Mouse (Mus musculus) CH12.LX (cell line): ENCODE measurements around the gene Arhgap29. TPM values are rescaled to one million over a fixed set of nuclear protein-coding genes. Genes with fewer than 3 reads are reported as not detected.

Experiments
- DNase-seq: peaks from one replicate; pipeline ENCODE4 v3.0.0-alpha.2; 2013; ENCODE audit errors: extremely low read depth
- H3K27ac ChIP-seq: 2 replicates; pipeline ENCODE4 v1.5.1; 2012; ENCODE audit warnings: low read depth, mild to moderate bottlenecking, control low read depth, moderate library complexity; ENCODE audit not compliant: insufficient read depth
- H3K27me3 ChIP-seq: replicated peaks from 2 replicates; pipeline ENCODE3; 2012; ENCODE audit warnings: inconsistent platforms
- H3K36me3 ChIP-seq, 2 experiments: replicated peaks in 1 of 2; 2 replicates each; pipeline versions ENCODE3 to v1.6.1; 2012; ENCODE audit warnings: inconsistent platforms in 1 of 2, low read length in 1 of 2, mild to moderate bottlenecking in 1 of 2, mixed read lengths in 1 of 2, moderate library complexity in 1 of 2; ENCODE audit not compliant: control insufficient read depth in 1 of 2, insufficient read depth in 1 of 2
- H3K4me1 ChIP-seq, 2 experiments: 2 replicates each; pipeline ENCODE4 v1.6.1; 2012; ENCODE audit warnings: inconsistent platforms in 1 of 2, moderate library complexity in 1 of 2; ENCODE audit not compliant: insufficient read depth in 2 of 2, control insufficient read depth in 1 of 2
- H3K4me2 ChIP-seq: 2 replicates; pipeline ENCODE4 v1.6.1; 2012; ENCODE audit warnings: low read depth, mild to moderate bottlenecking, control low read depth; ENCODE audit not compliant: poor library complexity, insufficient read depth, severe bottlenecking
- H3K4me3 ChIP-seq, 3 experiments: fragments of 150-350 bp in 1 of 3; sonication (generic) in 1 of 3; replicated peaks in 1 of 3; 2 replicates each; pipeline versions ENCODE3 to v1.5.1; 2011 to 2012; ENCODE audit warnings: low read depth in 2 of 3, low read length in 2 of 3, mild to moderate bottlenecking in 2 of 3, moderate library complexity in 2 of 3, control low read depth in 1 of 3, improper control_type of control experiment in 1 of 3, inconsistent platforms in 1 of 3, mixed read lengths in 1 of 3; ENCODE audit not compliant: poor library complexity in 1 of 3
- H3K79me2 ChIP-seq: replicated peaks from 2 replicates; pipeline ENCODE4 v1.6.1; 2012; ENCODE audit warnings: mild to moderate bottlenecking, moderate library complexity; ENCODE audit not compliant: control insufficient read depth, poor library complexity, insufficient read depth, severe bottlenecking; ENCODE audit errors: extremely low read depth
- H3K9ac ChIP-seq: 2 replicates; pipeline ENCODE4 v1.6.1; 2012; ENCODE audit warnings: low read depth, mild to moderate bottlenecking, control low read depth, moderate library complexity; ENCODE audit not compliant: insufficient read depth
- H3K9me3 ChIP-seq: replicated peaks from 2 replicates; pipeline ENCODE3; 2012; ENCODE audit warnings: low read length, inconsistent platforms, mixed read lengths
- BHLHE40 ChIP-seq: IDR thresholded peaks from 2 replicates; pipeline ENCODE4 v1.6.1; 2011; ENCODE audit warnings: mild to moderate bottlenecking, low read depth, low read length, improper control_type of control experiment
- CHD1 ChIP-seq: IDR thresholded peaks from 2 replicates; pipeline ENCODE4 v1.6.1; 2012; ENCODE audit warnings: low read depth, low read length, improper control_type of control experiment, inconsistent platforms
- CTCF ChIP-seq, 2 experiments: IDR thresholded peaks in 1 of 2; conservative IDR thresholded peaks in 1 of 2; 2 replicates each; pipeline ENCODE4 v1.5.1; 2011 to 2012; ENCODE audit warnings: low read depth in 2 of 2, low read length in 2 of 2, improper control_type of control experiment in 1 of 2, inconsistent platforms in 1 of 2, mild to moderate bottlenecking in 1 of 2, moderate library complexity in 1 of 2
- GABPA ChIP-seq: IDR thresholded peaks from 2 replicates; pipeline ENCODE4 v1.6.1; 2012; ENCODE audit warnings: low read depth, low read length, improper control_type of control experiment, inconsistent platforms; ENCODE audit not compliant: insufficient replicate concordance
- HCFC1 ChIP-seq: IDR thresholded peaks from 2 replicates; pipeline ENCODE4 v1.6.1; 2012; ENCODE audit warnings: low read depth, mild to moderate bottlenecking, inconsistent platforms, low read length, improper control_type of control experiment
- JUND ChIP-seq: conservative IDR thresholded peaks from 2 replicates; pipeline ENCODE4 v1.6.1; 2011; ENCODE audit warnings: low read depth, low read length, improper control_type of control experiment
- KAT2A ChIP-seq: IDR thresholded peaks from 2 replicates; pipeline ENCODE4 v1.6.1; 2012; ENCODE audit warnings: low read length, improper control_type of control experiment, inconsistent platforms; ENCODE audit not compliant: insufficient replicate concordance
- MAZ ChIP-seq: IDR thresholded peaks from 2 replicates; pipeline ENCODE4 v1.6.1; 2012; ENCODE audit warnings: low read depth, mild to moderate bottlenecking, inconsistent platforms, low read length, improper control_type of control experiment, moderate library complexity
- MEF2A ChIP-seq: IDR thresholded peaks from 2 replicates; pipeline ENCODE4 v1.6.1; 2014; ENCODE audit warnings: low read depth, mild to moderate bottlenecking, inconsistent platforms, low read length, improper control_type of control experiment, borderline replicate concordance
- MYC ChIP-seq: IDR thresholded peaks from 2 replicates; pipeline ENCODE4 v1.6.1; 2011; ENCODE audit warnings: low read depth, mild to moderate bottlenecking, improper control_type of control experiment, low read length
- NELFE ChIP-seq: IDR thresholded peaks from 2 replicates; pipeline ENCODE4 v1.6.1; 2011; ENCODE audit warnings: low read depth, low read length, improper control_type of control experiment
- PAX5 ChIP-seq: IDR thresholded peaks from 2 replicates; pipeline ENCODE4 v1.6.1; 2012; ENCODE audit warnings: low read length, inconsistent platforms, mixed read lengths
- POLR2A ChIP-seq: IDR thresholded peaks from 2 replicates; pipeline ENCODE4 v1.6.1; 2011; ENCODE audit warnings: low read depth, mild to moderate bottlenecking, improper control_type of control experiment, low read length
- RAD21 ChIP-seq: IDR thresholded peaks from 2 replicates; pipeline ENCODE4 v1.6.1; 2011; ENCODE audit warnings: low read depth, mild to moderate bottlenecking, low read length, improper control_type of control experiment, moderate library complexity
- SMC3 ChIP-seq: IDR thresholded peaks from 2 replicates; pipeline ENCODE4 v1.6.1; 2011; ENCODE audit warnings: low read depth, low read length, improper control_type of control experiment
- UBTF ChIP-seq: IDR thresholded peaks from 2 replicates; pipeline ENCODE4 v1.6.1; 2012; ENCODE audit warnings: low read depth, mild to moderate bottlenecking, inconsistent platforms, low read length, improper control_type of control experiment, moderate library complexity
- ZC3H11A ChIP-seq: IDR thresholded peaks from 2 replicates; pipeline ENCODE4 v1.6.1; 2012; ENCODE audit warnings: low read depth, mild to moderate bottlenecking, inconsistent platforms, low read length, improper control_type of control experiment
- ZKSCAN1 ChIP-seq: IDR thresholded peaks from 2 replicates; pipeline ENCODE4 v1.6.1; 2012; ENCODE audit warnings: low read depth, inconsistent platforms, low read length, improper control_type of control experiment, borderline replicate concordance
- ZNF384 ChIP-seq: IDR thresholded peaks from 2 replicates; pipeline ENCODE4 v1.6.1; 2012; ENCODE audit warnings: low read depth, low read length, improper control_type of control experiment, inconsistent platforms
- dilution Hi-C: fragments of 300-500 bp; cut with MboI; formaldehyde crosslinking; loops from 2 replicates; pipeline ENCODE4 v1.14.3; 2020; ENCODE audit warnings: low sequenced_read_pairs; ENCODE audit not compliant: extremely low pct_unique_long_range_greater_than_20kb, extremely low pct_ligation_motif_present
- in situ Hi-C: fragments of 300-500 bp; cut with MboI; formaldehyde crosslinking; loops from 3 replicates; pipeline ENCODE4 v1.14.3; 2019; ENCODE audit warnings: low sequenced_read_pairs, low pct_ligation_motif_present, low pct_unique_long_range_greater_than_20kb, mixed read lengths
- polyA plus RNA-seq: library from polyadenylated mRNA; unstranded; fragments of >175 nt; gene quantifications from 2 replicates; pipeline ENCODE4 v1.2.1, GENCODE M21; 2012; ENCODE audit warnings: low read depth; ENCODE audit not compliant: insufficient read length
- total RNA-seq, 2 experiments: library from RNA; depleted of rRNA; stranded (reverse); fragments of 300-350 nt in 1 of 2; fragments of >200 nt in 1 of 2; gene quantifications; 2 replicates each; pipeline ENCODE4 v1.2.3; 2012 to 2014

The Arhgap29 gene
- total and polyA plus RNA-seq, 3 experiments, result 19.7 to 53.7 (median 37.0) TPM

DNA sequence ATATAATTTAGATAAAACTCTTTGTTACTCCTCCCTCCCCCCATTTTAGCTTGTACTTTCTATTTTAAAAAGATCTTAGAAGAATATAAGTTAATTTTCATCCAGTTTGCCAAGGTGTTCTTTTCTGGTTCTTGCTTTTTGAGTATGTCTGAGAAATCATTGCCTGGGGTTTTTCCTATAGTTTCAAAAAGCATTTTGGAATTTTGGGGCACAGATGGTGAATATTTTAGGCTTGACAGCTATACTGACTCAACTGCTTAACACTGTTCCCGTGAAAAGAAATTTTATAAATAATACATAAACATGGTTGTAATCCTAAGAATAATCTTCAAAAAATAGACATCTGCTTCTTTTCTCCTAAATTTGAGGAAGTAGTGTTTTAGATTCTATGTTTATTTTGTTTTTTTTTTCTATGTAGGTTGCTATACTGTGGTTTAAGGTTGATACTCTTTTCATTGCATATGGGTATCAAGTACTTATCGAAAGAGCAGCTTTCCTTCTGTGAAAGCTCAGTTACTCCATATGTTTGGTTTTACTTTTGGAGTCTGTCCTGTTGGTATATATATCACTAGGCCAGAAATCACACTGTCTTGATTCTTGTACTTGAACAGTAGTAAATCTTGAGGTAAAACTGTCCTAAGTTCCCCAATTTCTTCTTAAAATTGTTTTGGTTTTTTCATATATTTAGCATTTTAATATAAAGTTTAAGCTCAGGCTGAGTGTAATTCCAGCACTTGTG, 5.4 kb downstream of the Arhgap29 start:
- no peak overlapping the region for H3K4me3 ChIP-seq
- dilution Hi-C loops (loop anchor here (25.0 kb wide), 1 partner anchor 155 kb away; no protein-coding TSS in a partner anchor), in situ Hi-C loops (loop anchor here (10.0 kb wide), 1 partner anchor 187 kb away; no protein-coding TSS in a partner anchor)
- no peaks in the 10 kb centered on the region for H3K27me3 ChIP-seq
- TF ChIP-seq CHD1 (no peak), KAT2A (no peak), ZNF384 (no peak), BHLHE40 (no peak)
- peaks cover 11% of the 10 kb centered on the region for H3K9me3 ChIP-seq
- H3K27ac ChIP-seq, result no peak overlapping the region
- no peak for DNase-seq
- H3K4me1 ChIP-seq, result no peaks in the 10 kb centered on the region
- H3K79me2 ChIP-seq, result no peaks in the 10 kb centered on the region
- H3K36me3 ChIP-seq, result no peaks in the 10 kb centered on the region
- H3K4me2 ChIP-seq, result no peak overlapping the region
- H3K9ac ChIP-seq, result no peak overlapping the region

DNA sequence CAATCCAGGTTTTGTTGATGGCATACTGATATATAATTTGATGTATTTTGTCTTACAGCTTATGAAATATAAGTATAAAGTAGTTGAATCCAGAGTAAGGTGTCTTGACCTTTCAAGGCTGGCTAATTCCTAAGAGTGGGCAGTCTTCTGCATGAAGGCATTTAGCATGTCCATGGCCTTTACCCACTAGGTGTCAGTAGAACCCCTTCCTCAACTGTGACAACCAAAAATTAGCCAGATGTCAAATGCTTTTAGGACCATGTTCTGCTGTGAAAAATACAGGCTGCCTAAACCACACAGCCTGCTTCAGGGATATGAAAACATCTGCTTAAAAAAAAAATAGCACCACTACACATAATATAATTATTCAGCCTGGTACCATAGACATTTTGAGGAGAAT, 11.8 kb downstream of the Arhgap29 start:
- dilution Hi-C loops, result loop anchor here (25.0 kb wide), 1 partner anchor 148 kb away; no protein-coding TSS in a partner anchor
- Histone ChIP-seq H3K36me3 (no peaks in the 10 kb centered on the region), H3K9ac (no peak overlapping the region), H3K4me2 (no peak overlapping the region), H3K9me3 (no peaks in the 10 kb centered on the region)
- DNase-seq, result peak; percentile 72
- no peak for TF ChIP-seq MEF2A
- TF ChIP-seq CTCF (conservative IDR thresholded peaks at IDR 0.05 in 1 of 2, IDR thresholded peaks at IDR 0.05 in 1 of 2; ENCODE audit: low read depth in 2 of 2, low read length in 2 of 2), result peak; percentile 70 to 98
- no peak for TF ChIP-seq BHLHE40
- no peak for TF ChIP-seq KAT2A
- TF ChIP-seq MYC, result peak; percentile 47; the same call in 1 of the 2 replicates
- TF ChIP-seq NELFE, result peak; percentile 46; the same call in 1 of the 2 replicates
- peak; percentile 98 for TF ChIP-seq RAD21
- TF ChIP-seq UBTF, result no peak
- TF ChIP-seq SMC3, result peak; percentile 98
- no peak for TF ChIP-seq HCFC1
- TF ChIP-seq ZNF384, result no peak; the same call in 1 of the 2 replicates
- no peak for TF ChIP-seq PAX5
- no peak for TF ChIP-seq POLR2A
- TF ChIP-seq ZC3H11A, result peak; percentile 92
- TF ChIP-seq GABPA, result no peak
- peak; percentile 43; the same call in 1 of the 2 replicates for TF ChIP-seq JUND
- TF ChIP-seq ZKSCAN1, result no peak
- TF ChIP-seq MAZ, result no peak
- TF ChIP-seq, all 38 proteins: peak for 7
- Histone ChIP-seq H3K4me1 (peaks cover 0 to 12% of the 10 kb centered on the region in 2 experiments; a peak in 2 of 4 replicates), H3K27ac (no peak overlapping the region), H3K79me2 (peaks cover 6% of the 10 kb centered on the region), H3K27me3 (no peaks in the 10 kb centered on the region), H3K4me3 (no peak overlapping the region)
- in situ Hi-C loops, result no loop called here
